Mouse (Mus musculus): ENCODE measurements around the gene Dnmt3c. TPM values are rescaled to one million over a fixed set of nuclear protein-coding genes. Genes with fewer than 3 reads are reported as not detected.
"Not testable (repeated sequence)": the region's sequence is repeated elsewhere in the genome, so short reads cannot be mapped to it uniquely, and the experiment has no call there.

Dnmt3c gene
- total RNA-seq, 1 experiment = 0.27 TPM

GRCm38 (mm10) chr2:153712646-153713091, 16.2 kb downstream of the Dnmt3c start:
- H3K27ac ChIP-seq (ENCODE audit: insufficient read depth, low read depth, low read length, poor library complexity, severe bottlenecking) = no peak overlapping the region
- peaks cover 0 to 5% of the 10 kb centered on the region in 2 experiments; a peak in 2 of 4 replicates for H3K4me1 ChIP-seq (ENCODE audit: control insufficient read depth in 2 of 2, insufficient read depth in 2 of 2, low read length in 2 of 2, poor library complexity in 1 of 2)
- H3K36me3 ChIP-seq (ENCODE audit: control insufficient read depth, insufficient read depth, low read length, poor library complexity, severe bottlenecking) = no peaks in the 10 kb centered on the region
- no peak overlapping the region for H3K4me3 ChIP-seq (ENCODE audit: insufficient read depth in 1 of 2, low read depth in 1 of 2, low read length in 2 of 2, poor library complexity in 1 of 2, severe bottlenecking in 1 of 2)
- no peaks in the 10 kb centered on the region for H3K9me3 ChIP-seq (ENCODE audit: control insufficient read depth, insufficient read depth, low read depth, low read length)
- no peak for TF ChIP-seq MAFK (IDR thresholded peaks at IDR 0.05; ENCODE audit: insufficient read depth, low read depth, low read length)
- TF ChIP-seq HCFC1 (IDR thresholded peaks at IDR 0.05; ENCODE audit: borderline replicate concordance, insufficient read depth, low read length) = no peak
- no peak for TF ChIP-seq CHD2 (IDR thresholded peaks at IDR 0.05; ENCODE audit: low read depth, low read length)
- no peak for TF ChIP-seq ZNF384 (IDR thresholded peaks at IDR 0.05; ENCODE audit: low read depth, low read length)
- no peak for TF ChIP-seq ZC3H11A (IDR thresholded peaks at IDR 0.05; ENCODE audit: borderline replicate concordance, low read depth, low read length)
- no peak overlapping the region for H3K9ac ChIP-seq (ENCODE audit: insufficient read depth, low read depth, low read length, poor library complexity, severe bottlenecking)
- no peak for DNase-seq (ENCODE audit: low read depth, low spot score)
- in situ Hi-C loops (cut with MboI; ENCODE audit: low sequenced_read_pairs in 2 of 2, unreplicated experiment in 2 of 2) = no loop called here

GRCm38 (mm10) chr2:153713227-153713626, 16.8 kb downstream of the Dnmt3c start:
- DNase-seq (ENCODE audit: low read depth, low spot score) = no peak
- H3K9ac ChIP-seq (ENCODE audit: insufficient read depth, low read depth, low read length, poor library complexity, severe bottlenecking) = no peak overlapping the region
- H3K4me1 ChIP-seq (ENCODE audit: control insufficient read depth in 2 of 2, insufficient read depth in 2 of 2, low read length in 2 of 2, poor library complexity in 1 of 2) = peaks cover 0 to 5% of the 10 kb centered on the region in 2 experiments; a peak in 2 of 4 replicates
- H3K4me3 ChIP-seq (ENCODE audit: insufficient read depth in 1 of 2, low read depth in 1 of 2, low read length in 2 of 2, poor library complexity in 1 of 2, severe bottlenecking in 1 of 2) = no peak overlapping the region
- H3K36me3 ChIP-seq (ENCODE audit: control insufficient read depth, insufficient read depth, low read length, poor library complexity, severe bottlenecking) = no peaks in the 10 kb centered on the region
- no peak for TF ChIP-seq ZC3H11A (IDR thresholded peaks at IDR 0.05; ENCODE audit: borderline replicate concordance, low read depth, low read length)
- no peaks in the 10 kb centered on the region for H3K9me3 ChIP-seq (ENCODE audit: control insufficient read depth, insufficient read depth, low read depth, low read length)
- no peak overlapping the region for H3K27ac ChIP-seq (ENCODE audit: insufficient read depth, low read depth, low read length, poor library complexity, severe bottlenecking)
- in situ Hi-C loops (cut with MboI; ENCODE audit: low sequenced_read_pairs in 2 of 2, unreplicated experiment in 2 of 2) = no loop called here

GRCm38 (mm10) chr2:153717861-153718260, 21.4 kb downstream of the Dnmt3c start:
- H3K9me3 ChIP-seq (ENCODE audit: control insufficient read depth, insufficient read depth, low read depth, low read length); H3K36me3 ChIP-seq (ENCODE audit: control insufficient read depth, insufficient read depth, low read length, poor library complexity, severe bottlenecking); in situ Hi-C loops (cut with MboI; ENCODE audit: low sequenced_read_pairs in 2 of 2, unreplicated experiment in 2 of 2); H3K4me1 ChIP-seq (ENCODE audit: control insufficient read depth in 2 of 2, insufficient read depth in 2 of 2, low read length in 2 of 2, poor library complexity in 1 of 2); H3K9ac ChIP-seq (ENCODE audit: insufficient read depth, low read depth, low read length, poor library complexity, severe bottlenecking); H3K4me3 ChIP-seq (ENCODE audit: insufficient read depth in 1 of 2, low read depth in 1 of 2, low read length in 2 of 2, poor library complexity in 1 of 2, severe bottlenecking in 1 of 2); DNase-seq (ENCODE audit: low read depth, low spot score); H3K27ac ChIP-seq (ENCODE audit: insufficient read depth, low read depth, low read length, poor library complexity, severe bottlenecking): not testable (repeated sequence)

- TF ChIP-seq ZC3H11A (IDR thresholded peaks at IDR 0.05; ENCODE audit: borderline replicate concordance, low read depth, low read length) = no peak
- TF ChIP-seq MAFK (IDR thresholded peaks at IDR 0.05; ENCODE audit: insufficient read depth, low read depth, low read length) = no peak
- TF ChIP-seq ZNF384 (IDR thresholded peaks at IDR 0.05; ENCODE audit: low read depth, low read length) = no peak
- TF ChIP-seq CHD2 (IDR thresholded peaks at IDR 0.05; ENCODE audit: low read depth, low read length) = no peak
- H3K4me1 ChIP-seq (ENCODE audit: control insufficient read depth in 2 of 2, insufficient read depth in 2 of 2, low read length in 2 of 2, poor library complexity in 1 of 2) = no peaks in the 10 kb centered on the region
- no peaks in the 10 kb centered on the region for H3K36me3 ChIP-seq (ENCODE audit: control insufficient read depth, insufficient read depth, low read length, poor library complexity, severe bottlenecking)
- no peak for DNase-seq (ENCODE audit: low read depth, low spot score)
- H3K9ac ChIP-seq (ENCODE audit: insufficient read depth, low read depth, low read length, poor library complexity, severe bottlenecking) = no peak overlapping the region
- H3K27ac ChIP-seq (ENCODE audit: insufficient read depth, low read depth, low read length, poor library complexity, severe bottlenecking) = no peak overlapping the region
- no peak overlapping the region for H3K4me3 ChIP-seq (ENCODE audit: insufficient read depth in 1 of 2, low read depth in 1 of 2, low read length in 2 of 2, poor library complexity in 1 of 2, severe bottlenecking in 1 of 2)
- H3K9me3 ChIP-seq (ENCODE audit: control insufficient read depth, insufficient read depth, low read depth, low read length) = no peaks in the 10 kb centered on the region
- in situ Hi-C loops (cut with MboI; ENCODE audit: low sequenced_read_pairs in 2 of 2, unreplicated experiment in 2 of 2) = no loop called here
Measured at GRCm38 (mm10) chr2:153723098-153723497, 26.6 kb downstream of the Dnmt3c start.

- Histone ChIP-seq H3K4me3 (ENCODE audit: insufficient read depth in 1 of 2, low read depth in 1 of 2, low read length in 2 of 2, poor library complexity in 1 of 2, severe bottlenecking in 1 of 2) (no peak overlapping the region), H3K27ac (ENCODE audit: insufficient read depth, low read depth, low read length, poor library complexity, severe bottlenecking) (no peak overlapping the region), H3K9me3 (ENCODE audit: control insufficient read depth, insufficient read depth, low read depth, low read length) (no peaks in the 10 kb centered on the region), H3K4me1 (ENCODE audit: control insufficient read depth in 2 of 2, insufficient read depth in 2 of 2, low read length in 2 of 2, poor library complexity in 1 of 2) (no peaks in the 10 kb centered on the region), H3K36me3 (ENCODE audit: control insufficient read depth, insufficient read depth, low read length, poor library complexity, severe bottlenecking) (no peaks in the 10 kb centered on the region), H3K9ac (ENCODE audit: insufficient read depth, low read depth, low read length, poor library complexity, severe bottlenecking) (no peak overlapping the region)
- no peak for DNase-seq (ENCODE audit: low read depth, low spot score)
- in situ Hi-C loops (cut with MboI; ENCODE audit: low sequenced_read_pairs in 2 of 2, unreplicated experiment in 2 of 2) = no loop called here
- no peak for TF ChIP-seq ZNF384 (IDR thresholded peaks at IDR 0.05; ENCODE audit: low read depth, low read length)
- TF ChIP-seq HCFC1 (IDR thresholded peaks at IDR 0.05; ENCODE audit: borderline replicate concordance, insufficient read depth, low read length) = no peak
- TF ChIP-seq CHD2 (IDR thresholded peaks at IDR 0.05; ENCODE audit: low read depth, low read length) = no peak
- TF ChIP-seq ZC3H11A (IDR thresholded peaks at IDR 0.05; ENCODE audit: borderline replicate concordance, low read depth, low read length) = no peak
- no peak for TF ChIP-seq MAFK (IDR thresholded peaks at IDR 0.05; ENCODE audit: insufficient read depth, low read depth, low read length)
Measured at GRCm38 (mm10) chr2:153724424-153724823, 28.0 kb downstream of the Dnmt3c start.
